Mouse (Mus musculus): ENCODE results near the gene Twistnb.

DNA sequence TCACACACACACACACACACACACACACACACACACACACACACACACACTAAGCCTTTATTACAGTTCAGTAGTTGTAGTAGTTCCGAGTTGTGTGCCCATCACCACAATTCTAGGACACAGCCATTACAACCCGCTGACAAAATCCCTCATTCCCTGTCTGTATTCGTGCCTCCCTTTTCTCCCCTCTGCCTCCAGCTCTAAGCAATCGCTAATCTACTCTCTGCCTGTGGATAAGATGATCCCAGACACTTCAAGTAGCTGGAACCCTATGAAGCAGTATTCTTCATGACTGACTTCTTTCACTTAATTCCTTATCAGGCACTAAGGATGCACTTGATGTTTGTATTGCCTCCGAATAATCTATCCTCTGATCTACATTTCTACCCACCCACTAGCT lies 24.4 kb upstream of the Twistnb start:
- TF ChIP-seq MEF2A (IDR thresholded peaks at IDR 0.05; ENCODE audit: extremely low read depth, insufficient replicate concordance, low read depth, low read length, poor library complexity, severe bottlenecking) = no peak
- TF ChIP-seq CTCF (IDR thresholded peaks at IDR 0.05 in 2 of 3, conservative IDR thresholded peaks at IDR 0.05 in 1 of 3; ENCODE audit: control insufficient read depth in 1 of 3, insufficient read depth in 1 of 3, low read depth in 2 of 3, low read length in 3 of 3, poor library complexity in 1 of 3, severe bottlenecking in 1 of 3) = no peak
- no peak for TF ChIP-seq MYC (IDR thresholded peaks at IDR 0.05; ENCODE audit: low read depth, low read length)
- TF ChIP-seq POLR2A (IDR thresholded peaks at IDR 0.05; ENCODE audit: control insufficient read depth in 1 of 2, insufficient read depth in 1 of 2, low read depth in 1 of 2, low read length in 2 of 2, poor library complexity in 1 of 2) = no peak
- no peak for TF ChIP-seq BHLHE40 (IDR thresholded peaks at IDR 0.05; ENCODE audit: borderline replicate concordance, low read depth, low read length)
- TF ChIP-seq UBTF (IDR thresholded peaks at IDR 0.05; ENCODE audit: borderline replicate concordance, insufficient read depth, low read depth, low read length) = no peak
- TF ChIP-seq ELF1 (IDR thresholded peaks at IDR 0.05; ENCODE audit: low read depth, low read length) = no peak
- no peak for TF ChIP-seq ETS1 (IDR thresholded peaks at IDR 0.05; ENCODE audit: low read depth, low read length)
- no peak for TF ChIP-seq RAD21 (IDR thresholded peaks at IDR 0.05; ENCODE audit: low read depth, low read length)
- no peak for TF ChIP-seq MXI1 (IDR thresholded peaks at IDR 0.05; ENCODE audit: low read depth, low read length)
- TF ChIP-seq E2F4 (IDR thresholded peaks at IDR 0.05; ENCODE audit: borderline replicate concordance, low read depth, low read length) = no peak
- TF ChIP-seq SIN3A (IDR thresholded peaks at IDR 0.05; ENCODE audit: low read length) = no peak
- no peak for TF ChIP-seq JUND (IDR thresholded peaks at IDR 0.05; ENCODE audit: low read depth, low read length)
- no peak for TF ChIP-seq GATA1 (IDR thresholded peaks at IDR 0.05; ENCODE audit: low read depth, low read length)

Measured in MEL (cell line).